Mouse (Mus musculus): Measurements from ENCODE around the gene Ksr2. TPM values are rescaled to one million over a fixed set of nuclear protein-coding genes. Genes with fewer than 3 reads are reported as not detected.
A peak's percentile ranks its signal among the peaks of the same experiment; 100 is the strongest.

Gene Ksr2
- polyA plus RNA-seq, 1 experiment from 2014 or later = 0.16 TPM

GRCm38 (mm10) chr5:117441242-117441842, 27.5 kb downstream of the Ksr2 start:
- DNase-seq (ENCODE audit: low spot score) (no peak), ATAC-seq (ENCODE audit: low FRiP score, low TSS enrichment) (no peak)
- no peak for TF ChIP-seq CTCF (IDR thresholded peaks at IDR 0.05; ENCODE audit: low read depth)
- TF ChIP-seq EP300 (optimal IDR thresholded peaks at IDR 0.05) = no peak
- Histone ChIP-seq H3K27ac (replicated peaks) (no peak overlapping the region), H3K9ac (ENCODE audit: low read length) (no peak overlapping the region), H3K4me1 (replicated peaks; ENCODE audit: control insufficient read depth, insufficient read depth) (no peaks in the 10 kb centered on the region), H3K27me3 (ENCODE audit: control insufficient read depth, insufficient read depth, low read length) (no peaks in the 10 kb centered on the region), H3K9me3 (ENCODE audit: control insufficient read depth, low read length) (no peaks in the 10 kb centered on the region), H3K4me2 (replicated peaks; ENCODE audit: low read depth) (no peak overlapping the region), H3K36me3 (ENCODE audit: control insufficient read depth, insufficient read depth, low read length) (no peaks in the 10 kb centered on the region), H3K4me3 (ENCODE audit: low read depth, low read length) (no peak overlapping the region)
- WGBS = 50% methylated on average over 18 of the region's 18 CpGs

GRCm38 (mm10) chr5:117442157-117442765, 28.5 kb downstream of the Ksr2 start:
- no peaks in the 10 kb centered on the region for H3K36me3 ChIP-seq (ENCODE audit: control insufficient read depth, insufficient read depth, low read length)
- ATAC-seq (ENCODE audit: low FRiP score, low TSS enrichment) (no peak), DNase-seq (ENCODE audit: low spot score) (no peak)
- TF ChIP-seq EP300 (optimal IDR thresholded peaks at IDR 0.05) (no peak), CTCF (IDR thresholded peaks at IDR 0.05; ENCODE audit: low read depth) (no peak)
- H3K4me1 ChIP-seq (replicated peaks; ENCODE audit: control insufficient read depth, insufficient read depth) = no peaks in the 10 kb centered on the region
- no peak overlapping the region for H3K4me2 ChIP-seq (replicated peaks; ENCODE audit: low read depth)
- no peak overlapping the region for H3K27ac ChIP-seq (replicated peaks)
- no peaks in the 10 kb centered on the region for H3K27me3 ChIP-seq (ENCODE audit: control insufficient read depth, insufficient read depth, low read length)
- no peak overlapping the region for H3K9ac ChIP-seq (ENCODE audit: low read length)
- no peaks in the 10 kb centered on the region for H3K9me3 ChIP-seq (ENCODE audit: control insufficient read depth, low read length)
- 77% methylated on average over 12 of the region's 12 CpGs for WGBS
- no peak overlapping the region for H3K4me3 ChIP-seq (ENCODE audit: low read depth, low read length)

- Histone ChIP-seq H3K27ac (replicated peaks) (no peak overlapping the region), H3K4me3 (ENCODE audit: low read depth, low read length) (no peak overlapping the region), H3K9ac (ENCODE audit: low read length) (no peak overlapping the region), H3K4me2 (replicated peaks; ENCODE audit: low read depth) (no peak overlapping the region), H3K4me1 (replicated peaks; ENCODE audit: control insufficient read depth, insufficient read depth) (no peaks in the 10 kb centered on the region), H3K9me3 (ENCODE audit: control insufficient read depth, low read length) (no peaks in the 10 kb centered on the region), H3K36me3 (ENCODE audit: control insufficient read depth, insufficient read depth, low read length) (no peaks in the 10 kb centered on the region), H3K27me3 (ENCODE audit: control insufficient read depth, insufficient read depth, low read length) (no peaks in the 10 kb centered on the region)
- no peak for ATAC-seq (ENCODE audit: low FRiP score, low TSS enrichment)
- 90% methylated on average over 4 of the region's 4 CpGs for WGBS
- TF ChIP-seq CTCF (IDR thresholded peaks at IDR 0.05; ENCODE audit: low read depth) = no peak
- no peak for TF ChIP-seq EP300 (optimal IDR thresholded peaks at IDR 0.05)
- no peak for DNase-seq (ENCODE audit: low spot score)
Measured at GRCm38 (mm10) chr5:117443141-117443540, 29.3 kb downstream of the Ksr2 start.

GRCm38 (mm10) chr5:117443902-117444301, 30.1 kb downstream of the Ksr2 start:
- Histone ChIP-seq H3K9ac (ENCODE audit: low read length) (no peak overlapping the region), H3K4me2 (replicated peaks; ENCODE audit: low read depth) (no peak overlapping the region), H3K9me3 (ENCODE audit: control insufficient read depth, low read length) (no peaks in the 10 kb centered on the region), H3K27me3 (ENCODE audit: control insufficient read depth, insufficient read depth, low read length) (no peaks in the 10 kb centered on the region), H3K27ac (replicated peaks) (no peak overlapping the region), H3K4me1 (replicated peaks; ENCODE audit: control insufficient read depth, insufficient read depth) (no peaks in the 10 kb centered on the region), H3K4me3 (ENCODE audit: low read depth, low read length) (no peak overlapping the region), H3K36me3 (ENCODE audit: control insufficient read depth, insufficient read depth, low read length) (no peaks in the 10 kb centered on the region)
- WGBS = 85% methylated on average over 6 of the region's 6 CpGs
- ATAC-seq (ENCODE audit: low FRiP score, low TSS enrichment) (no peak), DNase-seq (ENCODE audit: low spot score) (no peak)
- no peak for TF ChIP-seq EP300 (optimal IDR thresholded peaks at IDR 0.05)
- TF ChIP-seq CTCF (IDR thresholded peaks at IDR 0.05; ENCODE audit: low read depth) = no peak

- Histone ChIP-seq H3K9me3 (ENCODE audit: control insufficient read depth, low read length) (no peaks in the 10 kb centered on the region), H3K27ac (replicated peaks) (no peak overlapping the region), H3K4me2 (replicated peaks; ENCODE audit: low read depth) (no peak overlapping the region), H3K9ac (ENCODE audit: low read length) (no peak overlapping the region), H3K36me3 (ENCODE audit: control insufficient read depth, insufficient read depth, low read length) (no peaks in the 10 kb centered on the region), H3K27me3 (ENCODE audit: control insufficient read depth, insufficient read depth, low read length) (no peaks in the 10 kb centered on the region), H3K4me3 (ENCODE audit: low read depth, low read length) (no peak overlapping the region), H3K4me1 (replicated peaks; ENCODE audit: control insufficient read depth, insufficient read depth) (no peaks in the 10 kb centered on the region)
- DNase-seq (ENCODE audit: low spot score) (no peak), ATAC-seq (ENCODE audit: low FRiP score, low TSS enrichment) (no peak)
- WGBS = 43% methylated on average over 6 of the region's 6 CpGs
- TF ChIP-seq EP300 (optimal IDR thresholded peaks at IDR 0.05) (no peak), CTCF (IDR thresholded peaks at IDR 0.05; ENCODE audit: low read depth) (peak; percentile 38)
Measured at GRCm38 (mm10) chr5:117447698-117448097, 33.9 kb downstream of the Ksr2 start.

- H3K9ac ChIP-seq (ENCODE audit: low read length) = no peak overlapping the region
- 86% methylated on average over 2 of the region's 2 CpGs for WGBS
- 0 out of 2 replicates have a peak, but pooled peaks have one; percentile 6 for TF ChIP-seq CTCF (IDR thresholded peaks at IDR 0.05; ENCODE audit: low read depth)
- TF ChIP-seq EP300 (optimal IDR thresholded peaks at IDR 0.05) = no peak
Measured at GRCm38 (mm10) chr5:117452013-117452412, 38.2 kb downstream of the Ksr2 start.

More at GRCm38 (mm10) chr5:117452013-117452412, 38.2 kb downstream of the Ksr2 start:
- DNase-seq (ENCODE audit: low spot score) (no peak), ATAC-seq (ENCODE audit: low FRiP score, low TSS enrichment) (no peak)
- Histone ChIP-seq H3K27me3 (ENCODE audit: control insufficient read depth, insufficient read depth, low read length) (no peaks in the 10 kb centered on the region), H3K9me3 (ENCODE audit: control insufficient read depth, low read length) (no peaks in the 10 kb centered on the region), H3K4me1 (replicated peaks; ENCODE audit: control insufficient read depth, insufficient read depth) (no peaks in the 10 kb centered on the region), H3K4me3 (ENCODE audit: low read depth, low read length) (no peak overlapping the region), H3K36me3 (ENCODE audit: control insufficient read depth, insufficient read depth, low read length) (no peaks in the 10 kb centered on the region), H3K4me2 (replicated peaks; ENCODE audit: low read depth) (no peak overlapping the region), H3K27ac (replicated peaks) (no peak overlapping the region)
